Mouse (Mus musculus) cerebellum, adult 11-12 months (tissue): ENCODE measurements around the gene Tff3.
A peak's percentile ranks its signal among the peaks of the same experiment; 100 is the strongest.

Source experiments
- DNase-seq: peaks from one replicate; pipeline ENCODE4 v3.0.0; 2022

Gene Tff3

GRCm38 (mm10) chr17:31119429-31119828, 10.0 kb downstream of the Tff3 start:
- DNase-seq: peak; percentile 77

GRCm38 (mm10) chr17:31117946-31118345, 11.5 kb downstream of the Tff3 start:
- DNase-seq: no peak

GRCm38 (mm10) chr17:31116063-31116462, 13.4 kb downstream of the Tff3 start:
- no peak for DNase-seq

- DNase-seq: no peak
Measured at GRCm38 (mm10) chr17:31113191-31113856, 16.1 kb downstream of the Tff3 start.

- no peak for DNase-seq
Measured at GRCm38 (mm10) chr17:31108388-31108787, 21.1 kb downstream of the Tff3 start.

GRCm38 (mm10) chr17:31103823-31104222, 25.6 kb downstream of the Tff3 start:
- DNase-seq: no peak

DNA sequence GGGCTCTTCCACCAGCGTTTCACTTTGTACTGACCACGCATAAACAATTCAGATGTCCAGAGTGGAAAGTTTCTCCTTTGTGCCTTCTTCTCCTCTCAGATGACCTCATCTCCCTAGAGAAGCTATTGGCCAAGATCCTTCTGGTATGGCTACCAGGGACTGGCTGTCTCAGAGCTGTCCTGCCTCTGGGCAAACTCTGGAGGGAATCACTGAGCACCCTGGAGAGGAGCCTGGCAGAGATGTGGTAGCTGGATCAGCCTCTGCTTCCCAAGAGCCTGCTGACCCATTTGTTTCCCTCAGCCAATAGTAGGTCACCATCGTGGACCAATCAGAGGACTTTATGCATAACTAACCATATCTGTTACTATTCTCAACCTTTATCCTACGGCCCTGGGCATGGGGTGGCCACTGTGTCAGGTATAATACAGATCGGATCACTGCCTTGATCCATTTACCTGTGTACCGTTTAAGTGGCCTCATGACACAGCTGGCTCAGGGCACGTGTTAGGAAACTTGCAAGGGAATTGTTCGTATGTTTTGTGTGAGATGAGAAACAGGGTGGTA, 26.4 kb downstream of the Tff3 start:
- DNase-seq: no peak

DNA sequence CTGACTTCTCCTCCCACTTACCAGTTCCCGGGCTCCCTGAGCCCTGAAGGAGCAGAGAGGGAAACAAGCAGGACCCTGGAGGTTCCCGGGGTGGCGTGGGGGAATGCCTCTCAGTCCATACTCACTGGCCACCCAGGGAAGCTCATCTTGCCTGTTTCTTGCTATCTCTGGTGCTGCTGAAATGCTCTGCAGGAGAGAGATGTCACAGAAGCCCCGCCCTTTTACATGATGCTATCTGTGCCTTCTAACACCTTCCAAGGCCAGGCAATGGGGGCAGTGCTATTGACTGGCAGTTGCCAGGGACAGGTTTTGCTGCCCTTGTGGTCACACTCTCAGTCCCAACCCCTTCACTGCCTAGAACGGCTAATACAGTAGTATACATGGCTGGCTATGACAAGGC, 30.7 kb downstream of the Tff3 start:
- DNase-seq: no peak

DNA sequence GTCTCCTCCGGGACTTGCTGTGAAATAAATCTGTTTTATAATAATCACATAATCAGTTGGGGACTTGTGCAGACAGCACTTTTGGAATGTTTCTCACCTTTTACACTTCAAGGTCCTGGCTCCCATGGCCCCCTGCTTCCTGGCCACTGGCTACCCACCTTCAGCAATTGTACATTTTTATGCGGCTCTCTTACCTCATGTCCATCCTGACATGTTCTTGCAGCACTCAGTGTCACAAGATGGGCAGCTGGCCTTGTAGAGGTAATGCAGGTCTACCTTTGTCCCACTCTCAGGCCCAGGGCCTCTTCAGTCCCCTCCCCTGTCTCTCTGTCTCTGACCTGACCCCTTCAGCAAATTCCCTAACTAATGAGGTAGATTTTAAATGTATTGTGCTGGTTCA, 32.6 kb downstream of the Tff3 start:
- no peak for DNase-seq

- DNase-seq: peak; percentile 42
Measured at GRCm38 (mm10) chr17:31095570-31095969, 33.9 kb downstream of the Tff3 start.

GRCm38 (mm10) chr17:31094781-31095180, 34.7 kb downstream of the Tff3 start:
- DNase-seq: no peak

- no peak for DNase-seq
Measured at GRCm38 (mm10) chr17:31091023-31091735, 38.3 kb downstream of the Tff3 start.

DNA sequence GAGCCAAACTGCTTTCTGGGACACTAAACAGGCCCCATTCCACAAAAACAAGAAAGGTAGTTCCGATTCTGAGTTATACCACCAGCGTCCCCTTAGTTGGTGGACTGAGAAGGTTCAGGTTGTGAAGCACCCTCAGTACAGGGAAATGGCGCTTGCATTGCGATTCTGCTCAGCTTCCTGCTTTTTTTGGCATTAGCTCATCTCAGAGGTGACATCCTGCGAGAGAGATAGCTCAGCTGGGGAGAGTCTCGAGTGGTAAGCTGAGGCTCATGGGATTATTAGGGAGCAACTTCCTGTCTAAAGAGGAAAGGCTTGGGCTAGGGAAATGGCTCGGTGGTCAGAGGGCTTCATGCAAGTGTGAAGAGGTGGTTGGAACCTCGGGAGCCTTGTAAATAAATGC, 39.6 kb downstream of the Tff3 start:
- no peak for DNase-seq

DNA sequence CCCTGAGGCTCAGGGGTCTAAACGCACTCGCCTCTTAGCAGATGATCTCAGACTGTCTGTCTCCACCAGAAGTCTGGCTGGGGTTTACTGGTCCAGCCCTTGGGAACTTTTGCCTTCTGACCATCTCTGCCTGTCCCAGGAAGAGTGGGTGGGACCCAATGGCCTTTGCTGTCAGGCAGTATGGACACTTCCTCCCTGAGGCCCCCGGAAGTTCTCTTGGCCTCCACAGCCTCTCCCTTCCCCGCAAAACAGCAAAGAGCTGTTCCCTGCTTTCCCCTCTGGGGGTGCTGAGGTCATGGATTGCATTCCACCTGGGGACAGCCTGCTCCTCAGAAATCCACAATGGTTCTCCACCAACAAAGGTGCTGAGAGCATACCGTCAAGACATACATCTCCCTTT, 40.7 kb downstream of the Tff3 start:
- no peak for DNase-seq

GRCm38 (mm10) chr17:31086196-31086595, 43.2 kb downstream of the Tff3 start:
- DNase-seq: peak; percentile 70

DNA sequence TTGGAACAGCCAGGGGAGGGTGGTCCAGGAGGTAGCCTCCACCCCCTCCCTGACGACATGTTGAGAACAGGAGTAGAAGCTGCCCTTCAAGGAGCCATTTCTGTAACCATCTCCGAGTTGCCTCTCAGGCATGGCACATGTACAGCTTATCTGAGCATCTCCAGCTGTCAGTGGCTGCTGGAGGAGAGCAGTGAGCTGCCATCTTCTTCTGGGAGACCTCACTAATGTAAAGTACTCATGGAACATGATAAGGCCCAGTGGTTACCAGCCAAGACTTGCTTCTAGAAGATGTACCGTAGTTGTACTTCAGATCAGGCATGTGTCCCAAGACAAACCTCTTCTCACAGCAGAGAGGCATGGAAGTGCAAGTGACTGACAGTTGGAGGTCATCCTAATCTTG, 43.9 kb downstream of the Tff3 start:
- DNase-seq: no peak

DNA sequence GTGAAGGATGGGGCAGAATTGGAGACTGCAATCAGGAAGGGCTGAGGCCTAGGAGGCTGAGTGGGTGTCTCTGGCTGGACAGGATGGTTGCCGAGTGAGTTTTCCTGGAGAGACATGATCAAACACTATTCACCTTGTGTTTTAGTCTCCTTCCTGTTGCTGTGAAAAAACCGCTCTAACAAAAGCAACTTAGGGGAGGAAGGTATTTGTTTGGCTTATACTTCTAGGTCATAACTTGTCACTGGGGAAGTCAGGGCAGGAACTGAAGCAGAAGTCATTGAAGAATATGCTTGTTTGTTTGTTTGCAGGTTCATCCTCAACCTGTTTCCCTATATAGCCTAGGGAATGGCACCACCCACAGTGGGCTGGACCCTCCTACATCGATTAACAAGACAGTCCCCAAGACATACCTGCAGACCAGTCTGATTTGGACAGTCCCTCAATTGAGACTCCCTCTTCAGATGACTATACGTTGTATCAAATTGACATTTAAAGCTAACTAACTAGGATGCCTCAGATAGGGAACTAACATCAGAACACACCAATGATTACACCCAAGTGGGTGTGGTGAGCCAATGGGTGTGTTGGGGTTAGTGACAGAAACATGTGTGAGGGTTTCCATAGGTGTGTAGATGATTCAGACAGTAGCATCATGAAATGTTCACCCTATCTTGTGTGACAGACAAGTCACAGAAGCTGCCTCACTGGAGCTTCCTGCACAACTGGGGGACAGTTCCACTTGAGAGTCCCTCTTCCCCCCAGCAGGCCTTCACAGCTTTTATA, 47.0 kb downstream of the Tff3 start:
- DNase-seq: no peak

DNA sequence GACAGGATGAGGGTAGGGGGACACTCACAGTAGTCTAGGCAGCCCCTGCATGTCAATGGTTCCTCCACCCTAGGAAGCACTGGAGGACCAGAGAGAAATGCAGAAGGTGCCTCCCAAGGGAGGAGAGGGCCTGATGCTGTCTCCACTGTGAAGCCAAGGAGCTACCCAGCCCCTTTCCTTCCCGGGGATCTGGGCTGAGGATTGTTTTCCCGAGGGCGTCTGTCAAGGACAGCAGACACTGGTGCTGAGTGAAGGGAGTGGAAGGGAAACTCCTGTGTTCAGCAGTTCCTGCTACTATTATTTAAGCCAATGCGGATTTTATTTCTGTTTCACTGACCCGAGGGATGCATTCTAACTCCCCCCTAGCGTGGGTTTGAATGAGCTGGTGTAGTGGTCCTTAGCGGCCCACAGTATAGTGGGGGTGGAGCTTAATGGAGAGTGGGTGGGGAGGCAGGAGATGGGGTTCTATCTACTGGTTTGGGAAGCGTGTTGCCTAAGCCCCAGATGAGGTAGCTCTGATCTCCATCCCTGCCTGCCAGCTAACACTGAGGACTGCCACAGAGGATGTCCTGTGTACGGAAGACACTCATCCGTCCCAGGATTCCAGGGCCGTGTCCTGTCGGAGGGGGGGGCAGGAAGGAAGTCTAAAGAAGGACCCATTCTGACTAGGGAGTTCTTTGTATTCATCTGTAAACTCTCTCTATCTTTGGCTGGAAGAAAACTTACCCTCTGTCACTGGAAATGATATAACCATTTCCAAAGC, 50.2 kb downstream of the Tff3 start:
- no peak for DNase-seq

DNA sequence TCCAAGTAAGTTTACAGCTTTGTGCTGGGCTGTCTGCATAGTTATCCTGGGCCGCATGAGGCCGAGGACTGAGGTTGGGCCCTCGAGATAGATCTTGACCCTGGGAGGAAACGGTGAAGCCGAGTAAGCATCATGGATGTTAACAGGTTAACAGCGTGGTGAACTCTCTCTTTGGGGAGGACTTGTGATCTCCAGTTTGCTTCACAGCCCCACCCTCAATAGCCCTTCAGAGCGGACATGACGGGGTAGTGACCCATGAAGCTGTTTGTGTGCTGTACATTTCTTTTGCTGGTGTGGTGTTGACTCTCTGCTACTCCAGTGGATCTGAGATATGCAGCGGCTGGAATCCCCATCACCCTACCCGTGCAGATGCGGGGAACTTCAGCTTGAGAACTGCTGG, 50.9 kb downstream of the Tff3 start:
- no peak for DNase-seq

DNA sequence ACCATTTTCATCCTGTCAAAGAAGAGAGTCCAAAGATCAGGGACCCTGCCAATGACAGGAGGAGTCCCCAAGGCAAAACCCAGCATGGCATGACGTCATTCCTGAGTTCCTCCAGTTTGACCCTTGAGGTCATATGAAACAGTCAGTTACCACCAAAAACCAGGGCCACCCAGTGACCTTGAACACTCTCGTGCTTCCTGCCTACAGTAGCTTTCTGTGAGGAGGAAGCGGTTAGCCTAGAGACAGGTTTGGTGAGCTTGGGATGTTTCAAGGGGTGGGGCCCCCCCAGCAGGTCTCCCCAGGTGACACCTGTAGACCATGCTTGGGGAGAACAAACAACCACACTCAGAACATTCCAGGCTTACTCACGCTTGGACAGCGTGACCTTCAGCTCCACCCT, 51.9 kb downstream of the Tff3 start:
- no peak for DNase-seq

DNA sequence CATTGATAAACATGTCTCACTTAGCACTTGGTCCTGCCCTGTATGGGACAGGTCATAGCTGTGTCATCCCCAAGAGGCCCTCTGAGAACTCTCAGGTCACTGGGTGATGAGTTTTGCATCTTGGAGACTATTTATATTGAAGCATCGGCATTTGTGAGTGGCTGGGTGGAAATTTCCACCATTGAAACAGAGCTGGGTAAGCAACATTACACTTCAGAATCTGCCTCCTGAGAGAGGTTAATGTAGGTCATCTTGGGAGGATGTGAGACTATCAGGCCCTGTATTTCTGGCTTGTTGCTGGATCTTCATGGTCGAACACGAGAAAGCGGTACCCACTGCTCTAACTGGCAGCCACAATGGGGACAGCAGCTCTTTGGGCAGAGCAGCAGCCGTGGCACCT, 54.0 kb downstream of the Tff3 start:
- DNase-seq: no peak
